Mouse (Mus musculus): ENCODE results near the gene Glrx5. TPM values are rescaled to one million over a fixed set of nuclear protein-coding genes. Genes with fewer than 3 reads are reported as not detected.

Gene Glrx5
- polyA plus RNA-seq, 1 experiment from 2014 or later: 186 TPM

DNA sequence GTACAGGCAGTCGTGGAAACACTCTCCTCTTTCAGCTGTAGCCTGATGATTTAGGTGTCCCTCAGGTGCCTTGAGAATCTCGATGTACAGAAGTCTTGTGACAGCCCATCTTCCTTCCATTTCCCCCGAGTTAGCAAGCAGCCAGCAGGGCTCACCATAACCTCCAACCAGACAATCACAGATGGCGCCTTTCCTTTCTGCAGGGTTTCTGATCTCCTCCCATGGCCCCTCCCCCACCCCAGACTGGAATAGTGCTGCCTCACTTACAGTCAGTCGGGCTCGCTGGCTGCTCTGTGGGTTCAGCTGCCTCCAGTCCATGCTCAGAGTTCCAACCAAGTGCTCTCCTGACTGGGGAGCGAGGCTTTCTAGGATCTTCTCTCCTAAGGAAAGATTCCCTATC is 10.3 kb upstream of the Glrx5 start:
- no peaks in the 10 kb centered on the region for H3K27me3 ChIP-seq (ENCODE audit: insufficient read depth, low read length)
- no peak for TF ChIP-seq CTCF (IDR thresholded peaks at IDR 0.05; ENCODE audit: low read depth)

DNA sequence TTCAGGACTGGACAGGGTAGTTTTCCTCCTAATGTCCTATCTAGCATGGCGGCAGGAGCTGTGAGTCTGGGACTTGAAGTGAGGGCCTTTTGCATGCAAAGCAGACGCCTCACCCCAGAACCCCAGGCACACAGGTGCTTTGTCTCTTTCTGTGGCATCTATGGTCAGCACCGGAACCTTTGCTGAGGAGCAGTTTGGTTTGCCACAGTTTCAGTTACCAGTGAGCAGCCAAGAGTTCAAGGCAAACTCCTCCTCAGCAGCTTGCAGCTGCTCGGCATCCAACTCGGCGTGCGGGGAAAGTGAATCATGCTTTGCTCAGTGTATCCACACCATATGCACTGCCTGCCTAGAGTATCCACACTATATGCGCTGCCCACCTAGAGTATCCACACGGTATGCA is 9.7 kb upstream of the Glrx5 start:
- DNase-seq: no peak
- H3K9ac ChIP-seq: no peak overlapping the region
- ATAC-seq (ENCODE audit: insufficient read depth): no peak
- H3K4me1 ChIP-seq (ENCODE audit: insufficient read depth): no peaks in the 10 kb centered on the region
- WGBS: 97% methylated on average over 9 of the region's 9 CpGs
- H3K9me3 ChIP-seq (ENCODE audit: low read depth, low read length): no peaks in the 10 kb centered on the region; the same call in 1 of the 2 replicates
- no peak overlapping the region for H3K4me3 ChIP-seq (ENCODE audit: low read depth, low read length)
- H3K27ac ChIP-seq (ENCODE audit: low read depth): no peak overlapping the region
- H3K36me3 ChIP-seq (ENCODE audit: insufficient read depth): no peaks in the 10 kb centered on the region
- no peak for TF ChIP-seq CTCF (IDR thresholded peaks at IDR 0.05; ENCODE audit: low read depth)
- no peaks in the 10 kb centered on the region for H3K27me3 ChIP-seq (ENCODE audit: insufficient read depth, low read length)
- no peak overlapping the region for H3K4me2 ChIP-seq

More for the DNA sequence above, 10.3 kb upstream of the Glrx5 start:
- Histone ChIP-seq H3K27ac (ENCODE audit: low read depth) (no peak overlapping the region), H3K4me3 (ENCODE audit: low read depth, low read length) (no peak overlapping the region), H3K36me3 (ENCODE audit: insufficient read depth) (no peaks in the 10 kb centered on the region), H3K9ac (no peak overlapping the region), H3K4me1 (ENCODE audit: insufficient read depth) (no peaks in the 10 kb centered on the region), H3K4me2 (no peak overlapping the region), H3K9me3 (ENCODE audit: low read depth, low read length) (no peaks in the 10 kb centered on the region; the same call in 1 of the 2 replicates)
- DNase-seq (no peak), ATAC-seq (ENCODE audit: insufficient read depth) (no peak)
- 54% methylated on average over 7 of the region's 7 CpGs for WGBS

DNA sequence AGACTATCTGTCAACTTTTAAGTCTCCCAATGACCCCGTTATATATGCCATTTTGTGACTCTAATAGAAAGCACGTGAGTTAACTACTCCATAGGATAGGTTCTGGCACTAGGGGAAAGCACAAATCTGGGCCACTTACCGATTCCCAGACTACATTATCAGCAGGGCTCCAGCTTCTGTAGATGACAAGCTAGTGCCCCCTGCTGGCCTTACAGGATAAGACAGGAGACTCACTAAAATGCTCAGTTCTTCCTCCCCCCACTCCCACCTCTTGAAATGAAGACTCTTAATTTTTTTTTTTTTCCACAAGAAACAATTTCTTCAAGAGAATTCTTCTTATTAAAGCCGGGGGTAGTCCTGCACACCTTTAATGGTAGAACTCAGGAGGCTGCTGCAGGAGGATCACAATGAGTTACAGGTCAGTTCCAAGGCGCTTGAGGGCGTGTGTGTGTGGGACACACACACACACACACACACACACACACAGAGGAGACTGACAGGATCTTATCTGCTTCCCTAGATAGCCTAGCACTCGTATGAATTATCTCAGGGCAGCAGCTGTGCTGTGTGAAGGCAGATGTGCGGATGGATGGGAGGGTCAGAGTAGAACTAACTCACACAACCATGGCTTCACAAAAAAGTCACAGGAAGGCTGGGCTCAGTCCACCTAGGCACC is 7.1 kb upstream of the Glrx5 start:
- Histone ChIP-seq H3K4me3 (ENCODE audit: low read depth, low read length) (no peak overlapping the region), H3K36me3 (ENCODE audit: insufficient read depth) (peaks cover 17% of the 10 kb centered on the region), H3K9me3 (ENCODE audit: low read depth, low read length) (no peaks in the 10 kb centered on the region; the same call in 1 of the 2 replicates), H3K4me1 (ENCODE audit: insufficient read depth) (no peaks in the 10 kb centered on the region), H3K27ac (ENCODE audit: low read depth) (no peak overlapping the region), H3K9ac (no peak overlapping the region), H3K27me3 (ENCODE audit: insufficient read depth, low read length) (no peaks in the 10 kb centered on the region), H3K4me2 (no peak overlapping the region)
- ATAC-seq (ENCODE audit: insufficient read depth) (no peak; the same call in 1 of the 2 replicates), DNase-seq (peak; percentile 87)
- peak; percentile 79 for TF ChIP-seq CTCF (IDR thresholded peaks at IDR 0.05; ENCODE audit: low read depth)
- 38% methylated on average over 8 of the region's 8 CpGs for WGBS

DNA sequence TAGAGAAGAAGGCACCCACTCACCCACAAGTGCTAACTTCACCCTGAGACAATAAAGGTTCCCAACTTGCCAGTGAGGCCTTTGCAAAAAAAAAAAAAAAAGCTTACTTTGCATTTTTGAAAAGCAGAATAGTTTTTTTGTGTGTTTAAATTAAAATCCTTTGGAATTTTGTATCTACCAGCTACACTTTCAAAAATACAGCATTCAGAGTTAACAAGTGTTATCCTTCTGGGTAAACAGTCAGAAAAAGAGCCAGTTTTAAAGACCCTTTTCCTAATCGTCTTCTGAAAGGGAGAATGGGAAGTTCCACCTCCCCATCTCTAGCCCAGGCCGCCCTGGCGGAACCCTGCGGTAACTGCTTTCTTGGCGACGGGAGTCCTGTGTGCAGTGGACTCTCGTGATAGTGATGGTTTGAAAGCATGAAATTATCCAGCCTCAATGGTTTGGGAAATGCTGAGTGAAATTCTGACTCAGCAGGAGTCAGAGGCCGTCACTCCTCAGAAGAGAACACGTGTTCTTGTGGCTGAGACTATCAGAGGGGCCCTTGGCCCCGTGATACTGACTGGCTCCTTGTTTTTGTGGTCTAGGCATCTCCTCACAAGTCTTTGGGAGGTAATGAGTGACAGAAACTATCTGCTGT is 6.4 kb upstream of the Glrx5 start:
- H3K9ac ChIP-seq: no peak overlapping the region
- H3K9me3 ChIP-seq (ENCODE audit: low read depth, low read length): no peaks in the 10 kb centered on the region; the same call in 1 of the 2 replicates
- no peaks in the 10 kb centered on the region for H3K27me3 ChIP-seq (ENCODE audit: insufficient read depth, low read length)
- no peak overlapping the region for H3K27ac ChIP-seq (ENCODE audit: low read depth)
- H3K4me2 ChIP-seq: no peak overlapping the region
- DNase-seq: no peak
- WGBS: 53% methylated on average over 10 of the region's 10 CpGs
- no peak overlapping the region for H3K4me3 ChIP-seq (ENCODE audit: low read depth, low read length)
- H3K36me3 ChIP-seq (ENCODE audit: insufficient read depth): peaks cover 19% of the 10 kb centered on the region
- ATAC-seq (ENCODE audit: insufficient read depth): no peak
- TF ChIP-seq CTCF (IDR thresholded peaks at IDR 0.05; ENCODE audit: low read depth): no peak
- H3K4me1 ChIP-seq (ENCODE audit: insufficient read depth): peaks cover 4% of the 10 kb centered on the region; the same call in 1 of the 2 replicates

DNA sequence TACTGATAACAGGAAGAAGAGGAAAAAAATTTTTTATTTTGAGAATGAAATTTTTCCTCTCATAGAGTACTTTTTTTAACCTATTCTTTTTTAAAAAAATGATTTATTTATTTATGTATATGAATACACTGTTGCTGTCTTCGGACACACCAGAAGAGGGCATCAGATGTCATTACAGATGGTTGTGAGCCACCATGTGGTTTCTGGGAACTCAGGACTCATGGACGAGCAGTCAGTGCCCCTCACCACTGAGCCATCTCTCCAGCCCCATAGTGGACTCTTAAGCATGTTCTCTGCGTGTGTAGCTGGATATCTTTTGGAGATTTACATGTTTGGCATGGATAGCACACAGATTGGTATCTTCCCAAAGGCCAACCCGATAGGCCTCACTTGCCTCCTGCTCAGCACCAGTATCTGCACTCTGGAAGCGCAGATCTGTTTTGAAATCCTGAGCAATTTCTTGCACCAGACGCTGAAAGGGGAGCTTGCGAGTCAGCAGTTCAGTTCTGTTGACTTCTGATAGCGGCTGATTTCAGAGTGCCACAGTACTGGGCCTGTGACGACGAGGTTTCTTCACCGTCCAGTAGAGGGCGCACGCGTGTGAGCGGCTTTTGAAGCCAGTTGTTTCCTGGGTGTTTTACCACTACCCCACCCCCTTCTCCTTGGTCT is 5.0 kb upstream of the Glrx5 start:
- Histone ChIP-seq H3K4me2 (no peak overlapping the region), H3K9ac (no peak overlapping the region), H3K27ac (ENCODE audit: low read depth) (no peak overlapping the region; the same call in 1 of the 2 replicates), H3K9me3 (ENCODE audit: low read depth, low read length) (no peaks in the 10 kb centered on the region; the same call in 1 of the 2 replicates), H3K4me3 (ENCODE audit: low read depth, low read length) (no peak overlapping the region), H3K4me1 (ENCODE audit: insufficient read depth) (peaks cover 6% of the 10 kb centered on the region; the same call in 1 of the 2 replicates), H3K36me3 (ENCODE audit: insufficient read depth) (peaks cover 19% of the 10 kb centered on the region), H3K27me3 (ENCODE audit: insufficient read depth, low read length) (no peaks in the 10 kb centered on the region)
- ATAC-seq (ENCODE audit: insufficient read depth): no peak
- peak; percentile 79 for DNase-seq
- peak; percentile 78 for TF ChIP-seq CTCF (IDR thresholded peaks at IDR 0.05; ENCODE audit: low read depth)
- 32% methylated on average over 15 of the region's 15 CpGs for WGBS

DNA sequence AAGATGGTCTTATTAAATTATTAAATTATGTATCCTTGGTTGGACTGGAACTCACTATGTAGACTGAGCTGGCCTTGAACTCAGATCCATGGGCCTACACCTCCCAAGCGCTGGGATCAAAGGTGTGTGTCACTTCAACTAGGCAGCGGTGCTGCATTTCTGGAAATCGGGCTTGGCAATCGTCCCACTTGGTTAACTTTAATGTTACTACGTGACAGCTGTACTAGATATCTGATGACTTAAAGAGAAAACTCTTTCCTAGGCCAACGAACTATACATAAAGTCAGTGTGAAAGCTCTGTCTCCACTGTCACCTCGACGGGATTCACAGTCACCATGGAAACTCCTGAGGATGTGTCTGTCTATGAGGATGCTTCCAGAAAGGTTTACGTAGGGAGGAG is 2.6 kb upstream of the Glrx5 start:
- Histone ChIP-seq H3K9me3 (ENCODE audit: low read depth, low read length) (no peaks in the 10 kb centered on the region), H3K4me2 (no peak overlapping the region), H3K9ac (no peak overlapping the region), H3K4me1 (ENCODE audit: insufficient read depth) (peaks cover 10% of the 10 kb centered on the region), H3K27me3 (ENCODE audit: insufficient read depth, low read length) (no peaks in the 10 kb centered on the region), H3K36me3 (ENCODE audit: insufficient read depth) (peaks cover 19% of the 10 kb centered on the region), H3K4me3 (ENCODE audit: low read depth, low read length) (0 out of 2 replicates have a peak overlapping the region, but pooled peaks have one; percentile 3), H3K27ac (ENCODE audit: low read depth) (no peak overlapping the region)
- TF ChIP-seq CTCF (IDR thresholded peaks at IDR 0.05; ENCODE audit: low read depth): no peak
- DNase-seq (no peak), ATAC-seq (ENCODE audit: insufficient read depth) (no peak)
- 78% methylated on average over 9 of the region's 9 CpGs for WGBS
